Mouse (Mus musculus): ENCODE measurements at regions not wholly inside any gene's neighbourhood (a gene's known extent, or its start where the extent isn't known, plus 50 kb on each side); places are given as distances from the start of the nearest gene placed in this dataset.

DNA sequence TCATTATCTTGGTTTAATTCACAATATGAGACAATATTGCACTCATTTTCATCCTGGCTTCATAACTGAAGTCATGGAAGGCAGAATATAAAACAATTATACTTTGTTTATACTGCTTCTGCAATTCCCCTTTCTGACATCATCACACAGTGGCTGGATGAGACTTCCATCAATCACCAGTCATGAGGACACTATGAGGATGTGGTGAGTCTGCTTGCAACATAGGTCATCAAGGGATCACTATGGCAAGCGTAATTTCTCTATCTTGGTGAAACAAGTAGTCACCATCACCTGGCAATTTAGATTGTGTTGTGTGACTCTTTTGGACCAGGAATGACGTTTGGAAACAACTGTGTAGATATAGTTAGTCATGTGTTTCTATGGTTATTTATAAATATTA lies 134.6 kb downstream of the Hao1 start:
- H3K27me3 ChIP-seq (ENCODE audit: control insufficient read depth, insufficient read depth, low read length): no peaks in the 10 kb centered on the region
- no peak overlapping the region for H3K27ac ChIP-seq (replicated peaks; ENCODE audit: low read depth, low read length)
- H3K4me3 ChIP-seq (replicated peaks; ENCODE audit: low read depth, low read length): no peak overlapping the region
- no peaks in the 10 kb centered on the region for H3K4me1 ChIP-seq (ENCODE audit: control insufficient read depth, insufficient read depth, low read length)
- no peaks in the 10 kb centered on the region for H3K9me3 ChIP-seq (ENCODE audit: control insufficient read depth, low read length)
- WGBS: 89% methylated on average over 2 of the region's 2 CpGs
- no peak overlapping the region for H3K9ac ChIP-seq (replicated peaks; ENCODE audit: low read length)
- no peak overlapping the region for H3K4me2 ChIP-seq (ENCODE audit: low read length)
- ATAC-seq (ENCODE audit: low FRiP score, low TSS enrichment): no peak
- no peak for DNase-seq
- no peaks in the 10 kb centered on the region for H3K36me3 ChIP-seq (ENCODE audit: control insufficient read depth, insufficient read depth, low read length)

DNA sequence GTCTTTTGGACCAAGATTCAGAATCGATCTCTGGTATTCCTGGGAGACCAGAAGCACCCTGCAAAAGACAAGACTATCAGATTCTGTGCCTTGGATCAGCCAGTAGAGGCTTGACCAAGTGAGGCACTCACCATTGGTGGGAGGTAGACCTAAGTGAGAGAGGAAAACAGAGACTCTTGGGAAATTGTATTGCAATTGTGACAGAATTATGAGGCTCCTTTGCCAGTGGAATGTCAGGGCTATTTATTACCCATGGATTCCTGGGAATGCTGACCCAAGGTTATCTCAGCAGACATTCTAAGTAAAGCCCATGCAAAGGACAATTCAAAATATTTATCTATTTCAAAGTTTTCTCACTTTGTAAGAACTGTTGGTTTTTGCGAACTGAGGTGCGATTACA lies 154.6 kb downstream of the Hao1 start:
- H3K4me2 ChIP-seq (ENCODE audit: low read length): no peak overlapping the region
- no peaks in the 10 kb centered on the region for H3K27me3 ChIP-seq (ENCODE audit: control insufficient read depth, insufficient read depth, low read length)
- no peaks in the 10 kb centered on the region for H3K4me1 ChIP-seq (ENCODE audit: control insufficient read depth, insufficient read depth, low read length)
- H3K9me3 ChIP-seq (ENCODE audit: control insufficient read depth, low read length): no peaks in the 10 kb centered on the region
- no peak overlapping the region for H3K27ac ChIP-seq (replicated peaks; ENCODE audit: low read depth, low read length)
- DNase-seq: no peak
- ATAC-seq (ENCODE audit: low FRiP score, low TSS enrichment): no peak
- no peaks in the 10 kb centered on the region for H3K36me3 ChIP-seq (ENCODE audit: control insufficient read depth, insufficient read depth, low read length)
- no peak overlapping the region for H3K9ac ChIP-seq (replicated peaks; ENCODE audit: low read length)
- 93% methylated on average over 3 of the region's 3 CpGs for WGBS
- no peak overlapping the region for H3K4me3 ChIP-seq (replicated peaks; ENCODE audit: low read depth, low read length)

DNA sequence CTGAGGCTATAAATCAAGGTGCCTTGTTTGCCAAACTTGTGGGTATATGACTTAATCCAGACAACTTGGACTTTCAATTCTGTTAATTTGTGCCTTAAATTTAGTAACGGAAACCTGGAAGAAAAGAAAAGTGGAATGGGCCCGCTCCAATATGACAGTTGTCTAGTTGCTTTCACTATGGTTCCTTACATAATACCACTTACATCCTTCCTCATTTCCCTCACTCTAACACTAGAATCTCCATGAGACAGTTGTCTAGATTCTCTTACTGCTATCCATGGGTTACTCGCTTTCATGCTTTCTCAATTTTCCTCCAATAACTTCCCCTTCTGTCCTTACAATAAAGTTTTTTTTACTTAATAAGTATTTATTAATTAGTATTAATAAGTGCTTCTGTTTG lies 160.7 kb downstream of the Hao1 start:
- no peak for ATAC-seq (ENCODE audit: low FRiP score, low TSS enrichment)
- Histone ChIP-seq H3K4me2 (ENCODE audit: low read length) (no peak overlapping the region), H3K4me3 (replicated peaks; ENCODE audit: low read depth, low read length) (no peak overlapping the region), H3K4me1 (ENCODE audit: control insufficient read depth, insufficient read depth, low read length) (no peaks in the 10 kb centered on the region), H3K27ac (replicated peaks; ENCODE audit: low read depth, low read length) (no peak overlapping the region), H3K9ac (replicated peaks; ENCODE audit: low read length) (no peak overlapping the region), H3K9me3 (ENCODE audit: control insufficient read depth, low read length) (no peaks in the 10 kb centered on the region), H3K27me3 (ENCODE audit: control insufficient read depth, insufficient read depth, low read length) (no peaks in the 10 kb centered on the region), H3K36me3 (ENCODE audit: control insufficient read depth, insufficient read depth, low read length) (no peaks in the 10 kb centered on the region)
- no peak for DNase-seq
- 95% methylated on average over 3 of the region's 3 CpGs for WGBS

DNA sequence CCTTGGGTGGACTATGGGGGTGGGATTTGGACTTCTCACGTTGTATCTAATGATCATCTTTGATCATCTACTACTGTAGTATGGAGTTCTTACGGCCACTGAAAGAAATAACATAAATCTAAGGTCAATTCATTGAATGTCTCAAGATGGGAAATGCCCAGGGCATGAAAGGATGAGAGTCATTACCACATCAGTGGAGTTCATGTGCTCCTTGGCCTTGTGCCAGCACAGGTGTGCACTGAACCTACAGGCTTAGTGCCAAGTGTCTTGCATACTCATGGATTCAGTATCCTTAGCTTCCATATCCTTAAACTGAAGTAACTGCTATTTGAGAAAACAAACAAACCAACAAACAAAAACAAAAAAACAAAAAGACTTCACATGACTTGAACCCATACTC lies 179.1 kb downstream of the Hao1 start:
- H3K4me2 ChIP-seq (ENCODE audit: low read length): no peak overlapping the region
- ATAC-seq (ENCODE audit: low FRiP score, low TSS enrichment) (no peak), DNase-seq (no peak)
- H3K27me3 ChIP-seq (ENCODE audit: control insufficient read depth, insufficient read depth, low read length): no peaks in the 10 kb centered on the region
- H3K9ac ChIP-seq (replicated peaks; ENCODE audit: low read length): no peak overlapping the region
- H3K4me3 ChIP-seq (replicated peaks; ENCODE audit: low read depth, low read length): no peak overlapping the region
- H3K27ac ChIP-seq (replicated peaks; ENCODE audit: low read depth, low read length): no peak overlapping the region
- no peaks in the 10 kb centered on the region for H3K36me3 ChIP-seq (ENCODE audit: control insufficient read depth, insufficient read depth, low read length)
- no peaks in the 10 kb centered on the region for H3K9me3 ChIP-seq (ENCODE audit: control insufficient read depth, low read length)
- WGBS: 75% methylated on average over 2 of the region's 2 CpGs
- H3K4me1 ChIP-seq (ENCODE audit: control insufficient read depth, insufficient read depth, low read length): no peaks in the 10 kb centered on the region

DNA sequence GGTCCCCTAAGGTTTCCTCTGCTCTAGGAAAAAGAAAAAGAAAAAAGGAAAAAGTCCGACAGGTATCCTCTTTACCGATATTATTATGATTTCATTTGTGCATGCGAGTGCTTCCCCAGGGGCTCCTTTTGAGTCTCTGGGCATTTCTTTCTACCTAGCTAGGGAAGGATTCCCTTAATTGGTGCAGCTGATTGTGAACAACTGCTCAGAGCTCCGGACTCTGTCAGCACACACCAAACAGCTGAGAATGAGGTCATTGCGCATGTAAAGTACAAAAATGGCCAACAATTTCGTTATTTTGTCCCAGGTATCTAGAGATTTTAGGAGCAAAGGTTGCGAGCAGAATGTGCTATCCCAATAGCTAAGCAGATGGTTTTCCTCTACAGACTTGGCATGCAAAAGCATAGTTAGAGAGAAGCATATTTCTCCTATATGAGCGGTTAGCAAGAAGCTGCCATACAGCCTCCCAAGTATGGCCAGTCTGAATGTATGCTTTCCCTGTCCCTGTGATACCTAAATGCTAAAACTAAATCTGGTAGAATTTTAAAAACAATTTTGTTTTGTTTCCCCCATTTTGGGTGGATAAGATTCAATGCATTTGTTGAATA lies 203.2 kb downstream of the Hao1 start:
- 65% methylated on average over 8 of the region's 8 CpGs for WGBS
- H3K4me3 ChIP-seq (replicated peaks; ENCODE audit: low read depth, low read length): no peak overlapping the region
- H3K9ac ChIP-seq (replicated peaks; ENCODE audit: low read length): no peak overlapping the region
- no peaks in the 10 kb centered on the region for H3K4me1 ChIP-seq (ENCODE audit: control insufficient read depth, insufficient read depth, low read length)
- H3K27ac ChIP-seq (replicated peaks; ENCODE audit: low read depth, low read length): no peak overlapping the region; the same call in 1 of the 2 replicates
- no peaks in the 10 kb centered on the region for H3K27me3 ChIP-seq (ENCODE audit: control insufficient read depth, insufficient read depth, low read length)
- ATAC-seq (ENCODE audit: low FRiP score, low TSS enrichment) (peak; percentile 41; the same call in 1 of the 2 replicates), DNase-seq (peak; percentile 45)
- no peaks in the 10 kb centered on the region for H3K9me3 ChIP-seq (ENCODE audit: control insufficient read depth, low read length)
- no peak overlapping the region for H3K4me2 ChIP-seq (ENCODE audit: low read length)
- H3K36me3 ChIP-seq (ENCODE audit: control insufficient read depth, insufficient read depth, low read length): no peaks in the 10 kb centered on the region

DNA sequence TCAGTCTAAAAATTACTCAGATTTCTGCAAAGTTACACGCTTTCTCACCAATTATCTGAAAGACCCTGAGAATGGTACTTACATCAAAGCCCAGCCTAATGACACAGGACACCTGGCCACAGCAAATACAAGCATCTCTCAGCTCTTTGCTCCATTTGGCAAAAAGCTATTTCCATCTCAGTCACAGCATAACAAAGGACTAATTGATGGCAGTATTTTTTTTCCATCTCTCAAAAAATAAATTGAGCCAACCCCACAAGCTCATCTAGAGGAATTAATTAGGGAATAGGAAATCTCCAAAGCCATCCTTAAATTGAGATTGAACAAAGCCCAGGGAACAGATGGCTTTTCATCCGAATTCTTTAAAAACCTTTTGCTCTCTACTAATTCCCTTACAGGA lies 203.7 kb downstream of the Hao1 start:
- Histone ChIP-seq H3K27ac (replicated peaks; ENCODE audit: low read depth, low read length) (no peak overlapping the region; the same call in 1 of the 2 replicates), H3K4me2 (ENCODE audit: low read length) (no peak overlapping the region), H3K27me3 (ENCODE audit: control insufficient read depth, insufficient read depth, low read length) (no peaks in the 10 kb centered on the region), H3K4me3 (replicated peaks; ENCODE audit: low read depth, low read length) (no peak overlapping the region), H3K36me3 (ENCODE audit: control insufficient read depth, insufficient read depth, low read length) (no peaks in the 10 kb centered on the region), H3K9me3 (ENCODE audit: control insufficient read depth, low read length) (no peaks in the 10 kb centered on the region), H3K9ac (replicated peaks; ENCODE audit: low read length) (no peak overlapping the region), H3K4me1 (ENCODE audit: control insufficient read depth, insufficient read depth, low read length) (no peaks in the 10 kb centered on the region)
- peak; percentile 50; the same call in 1 of the 2 replicates for ATAC-seq (ENCODE audit: low FRiP score, low TSS enrichment)
- WGBS: 59% methylated on average over 2 of the region's 2 CpGs
- DNase-seq: peak; percentile 19

DNA sequence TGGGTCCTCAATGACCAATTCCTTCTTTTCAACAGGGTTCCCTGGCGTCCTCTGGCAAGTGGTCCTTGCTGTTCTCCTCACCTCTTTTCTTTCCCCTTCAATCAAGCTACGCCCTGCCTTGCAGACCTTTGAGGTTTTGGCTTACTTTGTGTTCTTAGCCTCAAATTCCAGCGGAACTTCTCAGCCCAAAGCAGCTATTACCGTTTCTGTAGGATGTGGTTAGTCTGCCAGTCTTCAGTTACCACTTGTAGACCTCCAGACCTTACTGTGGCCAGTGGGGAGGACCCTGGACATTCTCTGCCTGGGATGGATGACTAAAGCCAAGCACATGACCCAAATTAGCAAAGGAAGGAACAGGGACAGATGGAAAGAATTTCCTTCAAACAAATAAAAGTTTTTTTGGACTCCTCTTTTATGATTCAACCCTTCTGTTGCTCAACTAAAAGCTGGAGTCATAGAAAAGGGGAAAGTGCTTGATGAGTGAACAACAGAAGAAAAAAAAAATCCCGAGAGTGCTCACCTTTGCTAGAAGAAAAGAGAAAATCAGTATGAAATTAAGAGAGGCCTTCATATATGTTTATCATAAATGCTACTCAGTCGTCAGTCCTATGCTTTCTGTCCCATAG lies 211.5 kb downstream of the Hao1 start:
- Histone ChIP-seq H3K27ac (replicated peaks; ENCODE audit: low read depth, low read length) (no peak overlapping the region), H3K4me3 (replicated peaks; ENCODE audit: low read depth, low read length) (no peak overlapping the region), H3K9ac (replicated peaks; ENCODE audit: low read length) (no peak overlapping the region), H3K9me3 (ENCODE audit: control insufficient read depth, low read length) (no peaks in the 10 kb centered on the region), H3K36me3 (ENCODE audit: control insufficient read depth, insufficient read depth, low read length) (no peaks in the 10 kb centered on the region), H3K4me2 (ENCODE audit: low read length) (no peak overlapping the region), H3K27me3 (ENCODE audit: control insufficient read depth, insufficient read depth, low read length) (no peaks in the 10 kb centered on the region), H3K4me1 (ENCODE audit: control insufficient read depth, insufficient read depth, low read length) (no peaks in the 10 kb centered on the region)
- ATAC-seq (ENCODE audit: low FRiP score, low TSS enrichment): no peak
- WGBS: 77% methylated on average over 6 of the region's 6 CpGs
- DNase-seq: no peak

DNA sequence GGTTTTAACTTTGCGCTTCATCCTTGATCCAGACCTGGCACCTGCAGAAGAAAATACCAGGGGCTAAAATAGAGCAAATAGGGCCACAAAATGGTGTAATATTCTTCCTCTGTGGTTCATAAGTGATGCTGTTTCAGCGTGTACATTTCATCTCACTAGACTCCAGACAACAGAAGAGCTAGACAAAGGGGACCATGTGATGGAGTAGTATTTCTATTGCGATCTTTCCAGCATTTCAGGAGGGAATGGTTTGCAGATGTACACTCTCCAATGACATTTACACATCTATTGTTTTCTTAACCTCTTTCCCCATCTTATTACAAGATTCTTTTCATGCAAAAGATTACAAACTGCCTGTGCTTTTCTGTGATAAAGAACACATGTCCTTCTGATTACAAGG lies 246.1 kb downstream of the Hao1 start:
- Histone ChIP-seq H3K9me3 (ENCODE audit: control insufficient read depth, low read length) (no peaks in the 10 kb centered on the region), H3K36me3 (ENCODE audit: control insufficient read depth, insufficient read depth, low read length) (no peaks in the 10 kb centered on the region), H3K27me3 (ENCODE audit: control insufficient read depth, insufficient read depth, low read length) (no peaks in the 10 kb centered on the region), H3K4me1 (ENCODE audit: control insufficient read depth, insufficient read depth, low read length) (no peaks in the 10 kb centered on the region), H3K4me3 (replicated peaks; ENCODE audit: low read depth, low read length) (no peak overlapping the region), H3K4me2 (ENCODE audit: low read length) (no peak overlapping the region), H3K27ac (replicated peaks; ENCODE audit: low read depth, low read length) (no peak overlapping the region), H3K9ac (replicated peaks; ENCODE audit: low read length) (no peak overlapping the region)
- DNase-seq (no peak), ATAC-seq (ENCODE audit: low FRiP score, low TSS enrichment) (no peak)
- 80% methylated on average over 3 of the region's 3 CpGs for WGBS

DNA sequence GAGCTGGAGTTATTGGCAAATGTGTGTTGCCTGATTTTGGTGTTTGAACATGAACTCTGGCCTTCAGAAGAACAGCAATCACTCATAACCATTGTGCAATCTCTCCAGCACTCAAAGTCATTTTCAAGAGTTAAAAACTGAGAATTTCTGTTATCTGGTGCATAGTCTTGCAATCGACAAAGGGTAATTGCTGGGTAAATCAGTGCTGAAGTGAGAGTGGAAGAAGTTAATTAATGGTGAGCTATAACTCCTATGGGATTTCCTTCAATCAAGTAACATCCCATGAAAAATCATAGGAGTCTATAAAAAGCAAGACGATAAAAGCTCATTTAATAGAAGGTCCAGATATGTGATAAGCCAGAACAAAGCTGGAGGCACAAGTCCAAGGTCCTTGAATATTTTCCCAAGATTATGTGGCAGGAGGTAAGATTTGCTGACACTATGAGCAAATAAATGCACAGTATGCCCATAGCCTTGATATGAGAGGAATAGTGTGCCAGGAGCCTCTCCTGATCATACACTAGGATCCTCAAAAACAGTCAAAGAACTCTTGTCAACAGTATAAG lies 264.0 kb downstream of the Hao1 start:
- no peaks in the 10 kb centered on the region for H3K4me1 ChIP-seq (ENCODE audit: control insufficient read depth, insufficient read depth, low read length)
- no peak overlapping the region for H3K9ac ChIP-seq (replicated peaks; ENCODE audit: low read length)
- H3K9me3 ChIP-seq (ENCODE audit: control insufficient read depth, low read length): no peaks in the 10 kb centered on the region
- WGBS: 80% methylated on average over 2 of the region's 2 CpGs
- H3K4me2 ChIP-seq (ENCODE audit: low read length): no peak overlapping the region
- H3K27ac ChIP-seq (replicated peaks; ENCODE audit: low read depth, low read length): no peak overlapping the region
- ATAC-seq (ENCODE audit: low FRiP score, low TSS enrichment) (no peak), DNase-seq (no peak)
- no peaks in the 10 kb centered on the region for H3K36me3 ChIP-seq (ENCODE audit: control insufficient read depth, insufficient read depth, low read length)
- no peak overlapping the region for H3K4me3 ChIP-seq (replicated peaks; ENCODE audit: low read depth, low read length)
- no peaks in the 10 kb centered on the region for H3K27me3 ChIP-seq (ENCODE audit: control insufficient read depth, insufficient read depth, low read length)
